Mouse (Mus musculus) v-Abl transformed pro-B cells (cell line): Measurements from ENCODE around the gene Focad.

Experiments used
- in situ Hi-C, 2 experiments: fragments of 400-800 bp; cut with MboI; formaldehyde crosslinking; loops; one replicate each; pipeline ENCODE4 v1.15.1; 2025; ENCODE audit not compliant: unreplicated experiment in 2 of 2

Focad gene

DNA sequence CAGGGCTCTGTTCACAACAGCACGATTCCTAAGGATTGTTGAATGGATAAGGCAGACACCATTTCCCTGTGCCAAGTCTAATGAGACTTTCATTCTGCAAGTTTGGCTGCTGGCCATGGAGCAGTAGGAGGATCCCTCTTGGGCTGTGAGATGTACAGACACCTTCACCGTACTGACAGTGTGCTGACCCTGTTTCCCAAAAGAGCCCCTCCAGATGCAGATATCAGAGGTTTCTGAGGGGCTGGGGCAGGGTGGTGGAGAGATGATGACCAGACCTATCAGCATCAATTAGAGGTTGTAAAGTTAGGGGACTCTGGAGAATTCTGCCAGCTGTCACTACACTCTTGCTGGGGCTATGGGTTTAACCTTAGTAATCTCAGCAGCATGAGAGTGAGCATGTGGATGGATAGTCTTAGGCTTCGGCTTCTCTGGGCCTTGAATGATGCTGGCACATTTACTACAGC, 115.0 kb downstream of the Focad start:
- in situ Hi-C loops, result no loop called here

DNA sequence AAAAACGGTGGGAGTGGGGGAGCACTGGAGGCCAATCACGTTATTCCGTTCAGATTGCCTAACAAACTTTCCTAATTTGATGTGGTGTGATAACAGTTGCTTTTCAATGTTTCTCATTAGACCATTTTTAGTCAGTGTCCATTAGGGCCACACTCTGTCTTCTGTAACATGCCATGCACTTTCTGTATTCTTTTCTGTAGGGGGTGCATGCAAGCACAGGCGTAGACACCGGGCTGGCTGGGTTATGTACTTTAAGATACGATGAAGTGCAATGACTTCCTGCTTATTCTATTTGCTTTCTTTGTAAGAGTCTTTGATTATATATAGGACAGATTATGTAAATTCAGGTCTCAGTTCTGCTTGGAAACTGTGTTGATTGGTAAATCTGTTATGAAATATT, 116.2 kb downstream of the Focad start:
- in situ Hi-C loops, result no loop called here

DNA sequence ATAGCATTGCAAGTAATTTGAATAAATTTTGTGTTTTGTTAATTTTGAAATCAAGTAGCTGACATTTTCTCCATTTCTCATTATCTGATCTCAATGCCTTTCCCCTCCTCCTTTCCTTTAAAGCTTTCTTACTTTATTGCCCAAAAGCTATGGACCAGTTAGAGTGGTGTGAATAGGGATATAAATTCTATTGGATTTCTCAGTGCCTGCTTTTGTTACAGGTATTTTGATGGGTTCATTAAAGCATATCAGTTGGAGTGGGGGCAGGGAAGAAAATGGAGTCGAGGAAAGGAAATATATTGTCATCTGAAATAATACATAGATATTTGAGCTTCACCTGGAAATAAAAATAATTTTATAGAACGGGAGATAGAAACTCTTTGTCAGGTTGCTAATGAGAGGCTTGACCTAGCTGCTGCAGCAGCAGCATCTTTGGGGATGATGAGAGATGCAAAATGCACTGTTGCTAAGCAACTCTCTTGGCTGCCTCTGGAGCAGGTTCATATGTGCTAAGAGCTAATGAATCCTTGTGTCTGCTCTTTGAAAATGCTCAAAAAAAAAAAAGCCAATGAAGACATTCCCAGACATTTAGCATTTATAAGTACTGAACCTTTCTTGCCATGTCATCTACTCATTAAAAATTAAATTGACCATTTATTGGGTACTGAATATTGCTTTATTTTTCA, 116.9 kb downstream of the Focad start:
- in situ Hi-C loops, result no loop called here

DNA sequence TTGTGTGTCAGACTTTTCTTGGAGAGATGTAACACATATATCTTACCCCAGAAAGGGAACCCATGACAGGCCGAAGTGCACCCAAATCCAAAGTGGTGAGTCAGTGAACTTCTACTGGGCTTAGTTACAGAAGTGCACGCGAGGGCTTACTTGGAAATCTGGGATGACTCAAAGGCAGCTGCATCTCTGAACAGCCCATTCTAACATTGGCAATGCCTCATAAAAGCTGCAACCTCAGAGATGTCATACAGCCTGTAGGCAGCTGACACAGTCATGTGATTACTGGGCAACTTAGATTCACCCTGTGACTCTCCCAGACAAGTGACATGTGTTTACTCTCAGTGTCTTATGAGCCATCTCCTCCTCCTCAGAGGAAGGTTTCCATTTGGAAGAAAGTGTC, 119.5 kb downstream of the Focad start:
- in situ Hi-C loops, result no loop called here

DNA sequence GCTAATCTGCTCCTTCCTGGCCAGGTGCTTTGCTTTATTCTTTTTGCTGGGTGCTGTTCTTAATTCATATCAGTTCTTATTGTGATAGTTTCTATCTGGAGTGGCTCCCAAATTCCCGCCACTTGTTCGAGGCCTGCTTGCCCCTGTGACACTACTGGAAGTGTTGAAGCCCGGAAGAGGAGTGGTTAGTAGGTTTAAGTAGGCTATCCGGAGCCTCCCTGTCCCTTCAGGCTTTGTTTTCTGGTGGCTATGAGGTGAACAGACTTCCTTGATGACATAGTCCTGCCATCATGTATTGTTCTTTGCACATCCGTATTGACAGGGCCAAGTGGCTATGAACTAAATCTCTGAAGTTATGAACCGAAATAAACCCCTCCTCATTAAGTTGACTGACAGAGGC, 123.9 kb downstream of the Focad start:
- in situ Hi-C loops, result no loop called here

DNA sequence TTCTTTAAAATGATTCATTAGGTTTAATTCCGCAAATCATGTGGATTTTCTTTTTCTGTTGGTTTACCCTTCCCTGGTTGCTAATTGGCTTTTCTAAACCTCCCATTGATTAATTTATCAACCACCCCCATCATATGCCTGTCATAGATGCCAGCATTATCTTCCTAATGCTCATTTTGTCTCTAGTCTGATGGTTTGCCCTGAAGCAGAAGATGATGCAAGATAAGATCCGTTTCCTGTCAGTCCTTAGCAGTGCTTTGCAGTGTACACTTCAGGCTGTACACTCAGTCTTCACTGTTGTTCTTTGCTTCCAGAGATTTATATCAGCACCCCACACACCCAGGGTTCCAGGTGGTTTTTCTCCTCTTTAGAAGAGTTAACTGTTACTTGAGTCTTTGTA, 124.4 kb downstream of the Focad start:
- in situ Hi-C loops, result no loop called here

DNA sequence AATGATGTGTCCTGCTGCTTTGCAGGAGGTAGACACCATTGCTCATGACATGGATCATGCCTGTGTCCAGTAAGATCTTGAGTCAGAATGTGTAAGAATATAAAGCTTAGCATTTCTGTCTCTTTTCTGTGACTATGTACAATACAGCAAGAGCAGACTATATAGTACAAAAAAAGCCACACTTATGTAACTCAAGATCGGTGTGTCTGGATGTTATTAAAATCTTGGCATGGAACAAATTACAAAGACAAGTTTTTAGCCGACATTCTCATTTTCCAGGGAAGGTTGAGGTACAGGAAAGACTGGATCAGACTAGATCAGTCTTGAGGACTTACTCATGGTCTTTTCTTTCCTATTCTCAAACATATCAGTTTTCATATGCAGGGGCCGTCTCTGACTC, 136.9 kb downstream of the Focad start:
- in situ Hi-C loops, result no loop called here

DNA sequence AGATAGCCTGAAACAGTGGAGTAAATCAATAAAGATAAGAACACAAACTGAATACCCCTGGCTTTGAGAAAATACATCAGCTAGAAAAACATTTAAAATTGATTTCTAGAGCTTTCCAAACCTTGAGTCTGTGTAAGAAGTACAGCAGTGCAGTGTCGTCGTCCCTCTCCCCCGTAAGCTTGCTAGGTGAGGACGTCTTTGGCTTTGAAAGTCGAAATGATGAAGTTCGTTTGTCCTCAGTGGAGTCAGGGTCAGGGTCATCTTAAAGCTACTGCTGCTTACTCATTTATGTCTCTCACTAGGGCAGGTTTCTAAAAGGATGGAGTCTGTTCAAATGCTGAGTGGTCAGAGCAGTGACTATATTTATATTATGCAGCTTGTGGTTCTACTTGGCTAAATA, 141.5 kb downstream of the Focad start:
- in situ Hi-C loops, result no loop called here

DNA sequence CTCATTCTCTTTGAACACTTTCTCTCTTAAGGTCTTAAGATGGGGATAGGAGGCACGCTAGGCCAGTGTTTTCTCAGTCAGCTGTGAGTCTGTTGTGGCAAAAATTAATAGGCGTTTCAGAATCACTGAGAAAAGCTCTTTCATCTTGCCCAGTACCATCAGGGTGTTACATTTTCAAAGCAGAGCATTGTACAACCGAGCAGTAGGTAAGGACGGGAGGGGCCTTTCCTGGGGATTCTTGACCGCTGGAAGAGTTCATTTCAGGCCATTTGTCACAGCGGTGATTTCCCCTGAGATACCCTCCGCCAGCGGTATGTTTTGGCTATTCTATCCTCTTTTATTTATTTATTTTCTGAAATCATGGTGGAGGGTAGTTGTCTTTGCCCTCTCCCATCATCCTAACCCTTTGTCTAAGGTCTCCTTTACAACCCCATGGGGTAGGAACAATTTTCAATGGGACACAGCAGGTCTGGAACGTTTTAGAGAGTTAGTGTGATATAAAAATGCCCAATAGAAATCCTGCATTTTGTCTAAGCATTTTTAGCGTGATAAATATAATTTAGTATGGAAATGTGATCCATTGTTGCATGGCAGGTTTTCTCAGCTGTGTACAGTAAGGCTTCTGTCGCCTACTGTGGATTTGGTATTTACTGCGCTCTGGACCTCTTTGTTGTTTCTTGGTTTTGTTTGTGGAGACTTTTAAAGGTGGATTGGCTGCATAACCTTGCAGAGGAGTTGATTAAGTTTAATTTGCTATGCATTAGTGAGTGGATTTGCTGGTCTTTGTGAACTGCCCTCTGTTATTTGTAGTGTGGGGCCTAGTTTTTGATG, 142.7 kb downstream of the Focad start:
- in situ Hi-C loops, result no loop called here

DNA sequence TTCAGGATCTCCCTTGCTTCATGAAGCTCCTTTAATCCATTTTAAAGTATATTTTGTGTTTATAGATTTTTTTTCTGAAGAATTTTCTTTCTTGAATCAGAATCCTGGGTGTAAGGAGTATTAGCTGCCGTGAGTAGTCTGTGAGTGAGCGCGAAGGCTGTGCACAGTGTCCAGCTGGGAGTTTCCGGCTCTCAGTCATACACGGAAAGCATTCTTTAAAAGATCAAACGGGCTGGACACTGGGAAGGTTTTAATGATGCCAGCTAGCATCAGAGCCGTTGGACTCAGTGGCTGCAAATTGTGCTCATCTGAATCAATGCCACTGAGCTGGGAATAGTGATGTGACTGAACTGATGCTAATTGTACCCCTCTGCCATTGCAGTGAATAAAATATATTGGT, 143.9 kb downstream of the Focad start:
- in situ Hi-C loops, result no loop called here

DNA sequence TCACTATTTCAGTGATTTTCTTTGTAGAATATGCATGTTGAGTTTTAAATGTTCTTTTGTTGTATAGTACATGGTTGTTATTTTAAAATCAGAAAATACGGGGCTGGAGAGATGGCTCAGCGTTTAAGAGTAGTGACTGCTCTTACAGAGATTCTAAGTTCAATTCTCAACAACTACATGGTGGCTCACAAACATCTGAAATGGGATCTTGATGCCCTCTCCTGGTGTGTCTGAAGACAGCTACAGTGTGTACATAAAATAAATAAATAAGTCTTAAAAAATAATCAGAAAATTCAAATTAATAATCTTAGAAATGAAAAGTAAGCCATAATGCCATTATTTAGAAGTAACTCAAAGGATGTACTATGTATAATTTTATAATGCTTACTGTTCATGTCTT, 149.4 kb downstream of the Focad start:
- in situ Hi-C loops, result no loop called here

DNA sequence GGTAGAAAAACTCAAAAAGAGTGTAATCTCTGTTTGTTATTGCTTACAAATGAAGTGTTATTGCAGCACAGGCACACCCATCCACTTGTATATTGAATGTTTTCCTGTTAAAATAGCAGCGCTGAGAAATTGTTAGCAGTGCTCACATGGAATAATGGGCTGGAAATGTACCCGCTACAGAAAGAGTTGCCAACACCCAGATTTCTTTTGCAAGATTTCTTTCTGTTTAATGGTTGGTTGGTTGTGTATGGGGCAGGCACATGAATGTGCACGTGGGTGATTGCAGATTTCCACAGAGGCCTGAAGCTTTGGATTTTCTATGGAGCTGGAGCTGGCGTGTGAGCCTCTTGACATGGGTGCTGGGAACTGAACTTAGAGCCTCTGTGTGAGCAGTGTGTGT, 151.1 kb downstream of the Focad start:
- in situ Hi-C loops, result no loop called here

DNA sequence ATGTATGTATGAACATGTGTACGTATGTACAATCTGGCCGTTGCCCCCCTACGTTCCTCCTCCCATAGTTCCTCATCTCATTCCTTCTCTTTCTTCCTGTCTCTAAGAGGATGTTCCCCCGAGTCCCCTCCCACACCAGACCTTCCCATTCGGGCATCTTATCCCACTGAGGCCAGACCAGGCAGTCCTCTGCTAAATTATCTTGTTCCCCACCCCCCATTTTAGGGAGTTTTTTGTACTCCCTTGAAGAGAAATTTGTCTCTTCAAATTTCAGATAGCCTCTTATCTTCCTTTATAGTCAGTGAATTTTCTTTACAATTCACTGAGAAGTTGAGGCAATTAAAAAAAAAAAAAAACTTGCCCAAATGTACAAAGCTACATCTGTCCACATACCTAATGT, 166.9 kb downstream of the Focad start:
- in situ Hi-C loops, result no loop called here

DNA sequence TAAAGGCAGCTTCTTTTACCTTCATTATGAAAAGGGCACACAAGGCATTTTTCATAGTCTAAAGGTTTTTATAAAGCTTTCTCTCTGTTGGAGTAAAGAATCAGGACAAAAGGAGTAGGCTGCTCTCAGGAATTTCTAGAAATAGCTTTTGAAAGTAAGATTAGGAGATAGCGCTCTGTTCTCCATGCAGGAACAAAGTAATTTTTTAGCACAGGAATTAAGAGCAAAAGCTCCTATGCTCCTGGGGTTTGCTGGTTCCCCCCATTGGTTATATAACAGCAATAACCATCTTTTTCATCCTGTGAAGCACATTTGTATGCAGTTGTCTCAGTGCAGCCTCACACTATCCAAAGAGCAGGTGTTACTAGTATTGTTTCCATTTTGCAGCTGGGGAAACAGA, 170.1 kb downstream of the Focad start:
- in situ Hi-C loops, result no loop called here

DNA sequence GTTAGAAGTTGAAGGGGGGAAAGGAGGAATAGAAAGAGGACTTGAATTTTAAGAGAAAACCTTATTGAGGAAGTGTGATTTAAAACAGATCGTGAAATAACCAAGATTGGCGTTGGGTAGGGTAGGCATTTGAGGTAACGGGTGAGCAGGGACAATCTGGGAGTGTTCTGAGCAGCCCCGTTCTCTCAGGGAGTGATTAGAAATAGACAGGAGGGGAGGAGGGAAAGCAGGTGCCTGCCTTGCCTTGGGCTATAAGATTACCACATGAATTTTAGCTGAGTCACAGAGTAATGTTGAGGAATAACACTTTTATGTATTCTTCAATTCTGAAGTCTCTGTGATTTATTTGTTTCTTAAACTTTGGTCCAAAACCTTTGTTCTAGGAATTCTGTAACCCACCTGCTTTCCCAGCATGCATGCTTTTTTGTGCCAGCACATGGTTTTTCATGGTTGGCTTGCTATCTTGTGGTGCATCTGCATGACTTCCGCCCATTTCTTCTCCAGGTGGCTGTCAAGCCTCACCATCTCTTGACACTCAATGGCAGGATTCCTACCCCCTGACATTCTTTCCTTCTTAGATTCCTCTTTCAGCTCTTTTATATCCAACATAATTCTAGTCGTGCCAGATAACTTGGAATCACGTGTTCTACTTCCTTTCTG, 176.1 kb downstream of the Focad start:
- in situ Hi-C loops, result no loop called here

DNA sequence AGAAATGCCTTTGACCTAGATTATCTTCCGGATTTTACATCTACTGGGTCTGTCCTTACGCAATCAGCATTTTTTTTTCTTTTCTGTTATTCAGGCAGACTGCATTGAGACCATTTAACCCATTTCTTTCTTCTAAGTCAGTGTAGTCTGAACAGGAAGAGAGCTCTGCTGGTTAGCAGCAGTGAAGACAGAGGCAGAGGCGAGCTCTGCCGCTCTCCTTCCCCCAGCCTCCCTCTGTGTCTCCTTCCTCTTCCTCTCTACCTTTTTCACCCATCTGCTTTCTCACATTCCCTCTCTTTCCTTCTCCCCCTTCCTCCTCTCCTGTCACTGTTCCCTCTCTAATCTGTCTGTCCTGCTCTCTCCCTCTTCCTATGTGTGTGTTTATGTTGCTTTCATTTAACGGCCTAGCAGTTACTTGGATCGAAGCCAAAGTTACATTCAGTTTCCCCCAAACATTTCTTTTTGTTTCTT, 181.2 kb downstream of the Focad start:
- in situ Hi-C loops, result no loop called here

DNA sequence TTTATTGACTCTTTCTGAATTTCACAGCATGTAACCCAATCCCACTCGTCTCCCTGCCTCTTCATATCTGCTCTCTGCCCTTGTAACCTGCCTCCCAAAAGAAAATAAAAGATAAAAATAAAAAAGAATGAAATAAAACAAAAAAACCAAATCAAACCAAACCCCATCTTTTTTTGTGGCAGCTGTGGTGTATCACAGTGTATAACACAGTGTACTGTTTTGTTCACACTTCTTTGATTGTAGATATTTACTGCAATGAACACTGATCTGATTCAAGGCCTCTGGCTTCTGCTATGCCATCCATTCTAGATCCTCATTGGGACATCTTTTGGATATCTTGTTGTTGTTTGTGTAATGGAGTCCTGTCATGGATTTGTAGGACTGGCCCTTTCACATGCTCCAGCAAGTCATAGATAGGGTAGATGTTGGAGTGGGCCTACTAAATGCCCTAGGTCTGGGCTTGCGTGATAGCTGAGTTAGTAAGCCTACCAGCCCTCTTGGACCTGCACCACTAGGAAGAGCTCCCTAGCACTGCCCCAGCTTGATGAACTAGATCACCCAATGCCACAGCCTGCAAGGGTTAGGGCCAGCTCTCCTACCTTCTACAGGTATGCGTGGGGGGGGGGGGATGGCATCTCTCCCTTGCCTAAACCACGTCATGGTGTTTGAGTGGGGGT, 181.8 kb downstream of the Focad start:
- in situ Hi-C loops, result no loop called here

DNA sequence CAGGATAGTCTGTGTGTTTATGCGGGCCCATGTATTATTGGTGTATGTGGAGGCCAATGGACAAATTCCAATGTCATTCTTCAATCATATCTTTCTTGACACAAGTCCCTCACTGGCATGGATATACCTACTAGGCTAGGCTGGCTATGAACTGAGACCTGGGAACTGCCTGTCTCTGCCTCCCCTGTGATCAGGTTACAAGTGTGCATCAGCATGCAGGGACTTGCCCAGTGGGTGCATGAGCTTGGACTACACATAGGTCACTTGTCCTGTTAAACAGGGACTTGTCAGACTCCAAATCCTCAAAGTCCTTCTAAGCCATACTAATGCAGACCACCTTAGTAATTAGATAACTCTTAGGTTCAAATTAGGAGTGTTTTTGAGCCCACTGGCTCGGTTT, 184.1 kb downstream of the Focad start:
- in situ Hi-C loops, result no loop called here

DNA sequence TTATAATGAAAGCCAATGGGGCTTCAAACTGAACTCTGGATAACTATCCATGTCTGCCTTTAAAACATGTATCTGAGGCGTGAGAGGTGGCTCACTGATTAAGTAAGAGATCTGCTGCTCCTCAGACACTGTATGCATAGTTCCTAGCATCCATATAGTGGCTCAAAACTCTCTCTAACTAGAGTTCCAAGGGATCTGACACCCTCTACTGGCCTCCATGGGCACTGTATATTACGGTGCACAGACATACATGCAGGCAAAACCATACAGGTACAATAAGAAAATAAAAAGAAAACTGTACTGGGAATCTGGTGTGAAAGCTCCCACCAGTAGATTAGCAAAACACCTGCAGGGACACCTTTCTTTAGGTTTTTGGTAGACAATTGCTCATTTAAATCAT, 186.1 kb downstream of the Focad start:
- in situ Hi-C loops, result no loop called here

DNA sequence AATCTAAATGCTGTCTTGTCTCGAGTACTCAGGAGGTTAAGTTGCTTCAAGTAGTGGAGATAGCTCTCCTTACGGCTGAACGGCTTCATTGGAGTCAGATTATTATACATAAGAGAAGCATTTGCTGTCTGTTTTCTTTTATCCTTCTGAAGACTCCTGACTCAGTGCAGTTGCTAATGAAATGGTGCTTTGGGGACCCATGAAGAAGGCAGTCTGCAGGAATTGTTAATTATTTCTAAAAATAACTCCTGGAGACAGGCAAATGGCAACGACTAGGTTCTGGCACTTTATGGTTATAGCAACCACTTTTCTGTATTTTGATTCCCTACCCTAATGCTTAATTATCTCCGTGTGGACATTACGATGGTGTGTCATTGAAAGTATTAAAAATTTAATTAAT, 201.1 kb downstream of the Focad start:
- in situ Hi-C loops, result no loop called here

DNA sequence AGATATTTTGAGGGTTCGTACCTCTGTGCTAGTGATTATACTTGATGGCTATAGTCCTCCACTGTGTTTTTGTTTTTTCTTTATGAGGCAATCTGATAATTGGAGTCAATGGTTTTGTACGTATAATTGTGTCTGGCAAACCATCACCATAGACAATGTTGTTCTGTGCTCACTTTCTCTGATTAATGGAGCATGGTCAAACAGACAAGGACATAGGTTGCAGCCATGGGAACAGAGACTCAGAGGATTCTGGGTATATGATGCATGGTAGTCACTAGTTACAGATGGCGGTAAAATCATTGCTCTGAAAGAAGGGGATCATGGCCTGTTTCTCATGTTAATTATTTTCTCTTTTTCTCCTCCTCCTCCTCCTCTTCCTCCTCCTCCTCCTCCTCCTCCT, 205.1 kb downstream of the Focad start:
- in situ Hi-C loops, result no loop called here
